Mouse (Mus musculus) spleen, adult 2 months (tissue): ENCODE data around the gene Nr2c2ap. TPM values are rescaled to one million over a fixed set of nuclear protein-coding genes. Genes with fewer than 3 reads are reported as not detected.

Experiments used
- DNase-seq, 2 experiments: peaks; one replicate each; pipeline versions ENCODE4 v3.0.0 to v3.0.0-alpha.2; 2012 to 2021; ENCODE audit warnings: low spot score in 2 of 2, low read depth in 1 of 2
- H3K27ac ChIP-seq: fragments of 200-500 bp; 2 replicates; pipeline ENCODE4 v1.5.1; 2012; ENCODE audit warnings: low read length, inconsistent platforms; ENCODE audit not compliant: insufficient read depth
- H3K27me3 ChIP-seq: fragments of 200-500 bp; 2 replicates; pipeline ENCODE4 v1.6.1; 2012; ENCODE audit warnings: mild to moderate bottlenecking, moderate library complexity, low read length, inconsistent platforms; ENCODE audit not compliant: control insufficient read depth, insufficient read depth
- H3K36me3 ChIP-seq: fragments of 200-500 bp; 2 replicates; pipeline ENCODE4 v1.6.1; 2012; ENCODE audit warnings: mild to moderate bottlenecking, low read length, inconsistent platforms; ENCODE audit not compliant: control insufficient read depth, insufficient read depth
- H3K4me1 ChIP-seq: fragments of 200-500 bp; 2 replicates; pipeline ENCODE4 v1.6.1; 2011; ENCODE audit warnings: inconsistent platforms; ENCODE audit not compliant: control insufficient read depth, insufficient read depth, insufficient read length
- H3K4me3 ChIP-seq: fragments of 200-500 bp; 2 replicates; pipeline ENCODE4 v1.5.1; 2011; ENCODE audit warnings: mild to moderate bottlenecking, inconsistent platforms; ENCODE audit not compliant: insufficient read depth, insufficient read length; ENCODE audit errors: extremely low read depth
- CTCF ChIP-seq: fragments of 200-500 bp; IDR thresholded peaks from 2 replicates; pipeline ENCODE4 v1.5.1; 2011; ENCODE audit warnings: mild to moderate bottlenecking, inconsistent platforms; ENCODE audit not compliant: insufficient read depth, insufficient read length, insufficient replicate concordance; ENCODE audit errors: extremely low read depth
- POLR2A ChIP-seq: fragments of 200-500 bp; IDR thresholded peaks from 2 replicates; pipeline ENCODE4 v1.6.1; 2011; ENCODE audit warnings: low read depth, low read length, inconsistent platforms
- WGBS: fragments of 180-500 bp; shearing (Covaris S2); methylation state at CpG from one replicate; pipeline ENCODE4 v1.1.7; 2018; 5-methylcytosine and 5-hydroxymethylcytosine counted together
- polyA plus RNA-seq: library from polyadenylated mRNA; depleted of rRNA; stranded (reverse); fragments of >200 nt; gene quantifications from 2 replicates; pipeline ENCODE4 v1.2.3, GENCODE M21; 2012; rRNA removed

Nr2c2ap gene
- polyA plus RNA-seq = 14.0 and 16.4 TPM in 2 replicates

DNA sequence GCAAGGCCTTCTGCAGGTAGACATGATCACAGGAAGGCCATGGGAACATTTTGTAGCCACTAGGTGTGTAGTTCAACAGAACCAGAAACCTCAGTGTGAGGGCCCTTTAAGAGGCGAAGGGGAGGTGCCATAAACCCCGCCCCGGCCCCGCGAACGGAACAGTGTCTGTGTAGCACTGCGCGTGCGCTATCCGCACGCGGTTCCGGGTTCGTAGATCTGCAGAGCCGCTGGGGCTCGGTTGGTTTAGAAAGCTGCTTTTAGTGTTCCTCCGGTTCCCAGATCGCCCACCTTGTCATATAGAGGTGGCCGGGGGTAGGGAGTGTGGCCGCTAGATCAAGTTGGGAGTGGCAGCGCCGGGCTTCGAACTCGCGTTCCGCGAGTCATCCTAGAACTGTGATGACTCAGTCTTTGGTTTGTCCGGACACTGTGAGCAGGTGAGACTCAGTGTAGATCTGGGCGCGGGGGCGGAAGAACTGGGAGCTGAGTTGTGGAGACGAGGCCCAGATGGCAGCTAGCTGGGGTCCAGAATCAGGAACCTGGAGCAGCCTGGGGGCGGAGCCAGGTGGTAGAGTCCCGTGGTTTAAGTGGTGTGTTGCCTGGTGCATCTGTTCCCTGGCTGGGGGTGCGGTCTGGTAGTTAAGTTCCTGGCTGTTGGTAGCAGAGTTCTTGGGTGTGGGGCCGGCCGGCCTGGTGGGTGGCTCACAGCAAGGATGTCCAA lies at the start of gene Nr2c2ap:
Gene Nr2c2ap, plus strand, starts transcription at position 168 of the 718 bp plus-strand sequence.
- TF ChIP-seq POLR2A (peak; percentile 50; the same call in 1 of the 2 replicates), CTCF (no peak)
- H3K4me3 ChIP-seq = peak within 1 kb of the TSS; percentile 88
- WGBS = under 1% methylated on average over 37 of the region's 37 CpGs
- peaks cover 3% of the 10 kb centered on the region; the same call in 1 of the 2 replicates for H3K4me1 ChIP-seq
- DNase-seq = peak; percentile 81 to 84
- peaks cover 2% of the 10 kb centered on the region for H3K36me3 ChIP-seq
- peak within 1 kb of the TSS; percentile 70 for H3K27ac ChIP-seq
- no peaks in the 10 kb centered on the region for H3K27me3 ChIP-seq

DNA sequence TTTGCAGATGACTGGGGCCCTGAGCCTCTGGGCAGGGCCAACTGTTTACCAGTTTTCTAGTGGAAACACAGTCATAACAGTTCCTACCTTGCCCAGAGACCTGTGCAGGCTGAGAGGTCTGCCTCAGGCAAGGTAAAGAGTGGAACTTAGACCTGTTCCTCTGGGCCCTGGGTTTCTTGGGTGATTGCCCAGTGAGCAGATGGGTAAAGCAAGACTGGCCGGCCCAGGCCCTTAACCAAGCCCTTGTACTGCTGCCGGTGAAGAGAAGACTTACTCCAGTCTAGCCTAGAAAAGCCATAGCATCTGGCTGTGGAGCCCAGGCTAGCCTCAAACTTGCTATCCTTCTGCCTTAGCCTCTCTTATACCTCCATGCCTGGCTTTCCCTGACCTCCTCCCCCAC lies 49.2 kb upstream of the Nr2c2ap start:
- peaks cover 2% of the 10 kb centered on the region; the same call in 1 of the 2 replicates for H3K4me1 ChIP-seq
- H3K36me3 ChIP-seq = no peaks in the 10 kb centered on the region
- peaks cover 9% of the 10 kb centered on the region for H3K27me3 ChIP-seq
- WGBS = 92% methylated on average over 2 of the region's 2 CpGs
- TF ChIP-seq POLR2A (no peak), CTCF (no peak)
- H3K4me3 ChIP-seq = no peak overlapping the region
- no peak overlapping the region for H3K27ac ChIP-seq
- DNase-seq = no peak

DNA sequence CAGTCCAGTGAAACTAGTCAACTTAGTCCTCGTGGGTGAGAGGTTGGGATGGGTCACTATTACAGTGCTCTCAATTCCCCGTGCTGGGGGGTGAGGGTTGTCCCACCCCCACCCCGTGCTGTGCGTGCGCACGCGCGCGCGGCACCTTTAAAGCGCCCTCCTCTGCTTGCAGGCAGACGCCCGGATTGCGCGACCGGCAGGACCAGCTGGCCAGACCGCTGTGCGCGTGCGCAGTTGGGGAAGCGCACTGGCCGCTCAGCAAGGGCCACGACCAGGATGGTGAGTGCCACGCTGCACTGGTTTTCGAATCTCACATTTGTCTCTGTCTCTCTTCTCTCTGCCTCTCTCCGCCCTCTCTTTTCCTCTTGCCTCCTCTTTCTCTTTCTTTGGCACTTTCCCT lies 47.8 kb upstream of the Nr2c2ap start, which contains the start of gene Hapln4:
Gene Hapln4, plus strand, starts transcription at position 173 of the 400 bp plus-strand sequence.
- no peak within 1 kb of the TSS for H3K27ac ChIP-seq
- no peaks in the 10 kb centered on the region for H3K36me3 ChIP-seq
- no peak for TF ChIP-seq POLR2A
- no peak for TF ChIP-seq CTCF
- peak within 1 kb of the TSS; percentile 12; the same call in 1 of the 2 replicates for H3K4me3 ChIP-seq
- peaks cover 11% of the 10 kb centered on the region for H3K27me3 ChIP-seq
- WGBS = 3% methylated on average over 26 of the region's 26 CpGs
- DNase-seq = no peak
- peaks cover 5% of the 10 kb centered on the region; the same call in 1 of the 2 replicates for H3K4me1 ChIP-seq

DNA sequence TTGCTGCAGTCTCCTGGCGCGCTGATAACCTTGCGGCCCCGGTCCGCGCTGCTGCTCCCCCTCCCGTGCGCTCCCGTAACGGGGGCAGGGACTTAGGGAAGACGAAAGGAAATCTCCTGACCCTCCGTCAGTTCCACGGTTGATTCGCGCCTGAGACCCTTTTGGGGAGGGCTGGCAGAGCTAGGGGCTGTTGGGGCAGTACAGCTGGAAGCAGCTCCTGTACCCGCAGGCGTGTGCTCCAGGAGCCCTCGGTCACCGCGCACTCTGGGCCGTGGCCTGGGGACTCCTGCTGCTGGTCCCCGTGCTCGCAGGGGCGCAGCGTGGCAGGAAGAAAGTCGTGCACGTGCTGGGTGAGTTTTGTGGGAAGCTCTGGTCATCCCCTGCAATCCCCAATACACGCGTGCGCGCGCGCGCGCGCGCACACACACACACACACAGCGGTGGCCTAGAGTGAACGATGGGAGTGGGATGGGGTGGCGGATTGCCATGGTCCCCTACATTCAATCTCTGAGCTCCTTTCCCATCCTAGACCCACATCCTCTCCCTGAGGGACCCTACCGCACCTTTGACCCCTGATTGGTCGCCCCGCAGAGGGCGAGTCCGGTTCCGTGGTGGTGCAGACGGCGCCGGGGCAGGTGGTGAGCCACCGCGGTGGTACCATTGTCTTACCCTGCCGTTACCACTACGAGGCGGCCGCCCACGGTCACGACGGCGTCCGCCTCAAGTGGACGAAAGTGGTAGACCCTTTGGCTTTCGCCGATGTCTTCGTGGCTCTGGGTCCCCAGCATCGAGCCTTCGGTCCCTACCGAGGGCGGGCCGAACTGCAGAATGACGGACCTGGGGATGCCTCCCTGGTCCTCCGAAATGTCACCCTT lies 46.7 kb upstream of the Nr2c2ap start:
- TF ChIP-seq CTCF (no peak), POLR2A (no peak)
- Histone ChIP-seq H3K4me1 (peaks cover 5% of the 10 kb centered on the region; the same call in 1 of the 2 replicates), H3K4me3 (peak overlapping the region; percentile 12; the same call in 1 of the 2 replicates), H3K27me3 (peaks cover 12% of the 10 kb centered on the region), H3K36me3 (no peaks in the 10 kb centered on the region), H3K27ac (no peak overlapping the region)
- no peak for DNase-seq
- WGBS = 5% methylated on average over 71 of the region's 71 CpGs

DNA sequence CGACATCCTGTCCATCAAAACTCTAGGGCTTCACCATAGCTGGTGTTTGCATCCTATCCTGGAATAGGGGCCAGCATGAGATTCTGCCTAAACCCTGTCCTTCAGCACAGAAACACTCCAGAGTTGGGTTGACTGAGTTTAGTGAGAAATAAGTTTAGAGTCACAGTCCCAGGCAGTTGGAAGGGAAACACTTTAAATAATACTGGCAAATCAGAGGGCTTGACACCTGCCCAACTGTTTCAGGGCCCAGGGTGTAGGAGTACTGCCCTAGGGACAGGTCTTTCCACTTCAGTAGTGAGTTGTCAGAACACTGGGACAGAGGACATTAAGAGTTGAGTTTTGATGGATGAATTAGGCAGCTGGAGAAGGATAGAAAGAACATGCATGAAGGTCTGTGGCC lies 45.0 kb upstream of the Nr2c2ap start:
- no peak for DNase-seq
- Histone ChIP-seq H3K27ac (no peak overlapping the region), H3K27me3 (peaks cover 12% of the 10 kb centered on the region), H3K4me3 (no peak overlapping the region), H3K4me1 (peaks cover 5% of the 10 kb centered on the region; the same call in 1 of the 2 replicates), H3K36me3 (no peaks in the 10 kb centered on the region)
- 41% methylated on average over 1 of the region's 1 CpGs for WGBS
- TF ChIP-seq CTCF (no peak), POLR2A (no peak)

DNA sequence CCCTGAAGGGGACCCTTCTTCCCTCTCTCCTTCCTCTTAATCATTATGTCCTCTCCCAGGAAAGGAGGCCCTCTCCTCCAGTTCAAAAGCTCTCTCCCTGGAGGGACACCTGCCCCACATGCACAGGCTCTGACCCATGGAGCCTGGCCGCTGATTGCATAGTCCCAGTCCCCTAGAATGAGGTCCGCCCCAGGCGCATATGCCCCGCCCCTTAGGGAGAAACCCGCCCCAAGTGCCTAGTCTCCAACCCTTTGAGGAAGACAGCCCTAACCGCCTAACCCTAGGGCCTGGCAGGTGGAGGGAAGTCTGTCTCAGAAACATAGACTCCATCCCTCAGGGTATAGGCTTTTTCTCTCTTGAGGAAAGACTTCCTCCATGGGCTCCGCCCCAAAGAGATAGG lies 43.9 kb upstream of the Nr2c2ap start:
- DNase-seq = no peak
- TF ChIP-seq POLR2A = no peak
- no peak for TF ChIP-seq CTCF
- WGBS = 7% methylated on average over 7 of the region's 7 CpGs
- Histone ChIP-seq H3K36me3 (no peaks in the 10 kb centered on the region), H3K27me3 (peaks cover 12% of the 10 kb centered on the region), H3K4me1 (peaks cover 5% of the 10 kb centered on the region; the same call in 1 of the 2 replicates), H3K27ac (no peak overlapping the region), H3K4me3 (no peak overlapping the region)
